Mouse (Mus musculus): ENCODE results near the gene Gm813. TPM values are rescaled to one million over a fixed set of nuclear protein-coding genes. Genes with fewer than 3 reads are reported as not detected.

The Gm813 gene
- polyA plus RNA-seq (2012; rRNA removed), result not detected in 2 replicates

GRCm38 (mm10) chr16:58616878-58617277 is at the start of gene Gm813:
Gene Gm813, minus strand, starts transcription at chr16:58616978.

GRCm38 (mm10) chr16:58638689-58639175 is 22.0 kb upstream of the Gm813 start, which contains the start of gene E330017A01Rik:
Gene E330017A01Rik, minus strand, starts transcription at chr16:58638739.

Other genes starting within 250 kb of the Gm813 start
- gene Dcbld2, start 208.5 kb downstream of the Gm813 start, polyA plus RNA-seq (2012; rRNA removed), result 36.5 and 39.2 TPM in 2 replicates
- gene St3gal6, start 92.7 kb downstream of the Gm813 start, polyA plus RNA-seq (2012; rRNA removed), result 5.0 and 10.9 TPM in 2 replicates
- gene E330017A01Rik, start 21.8 kb upstream of the Gm813 start, polyA plus RNA-seq (2012; rRNA removed), result not detected in 2 replicates
- gene Cpox, start 53.3 kb upstream of the Gm813 start, polyA plus RNA-seq (2012; rRNA removed), result 29.5 and 45.9 TPM in 2 replicates
- gene Gpr15, start 102.1 kb upstream of the Gm813 start, polyA plus RNA-seq (2012; rRNA removed), result 0.06 and 0.25 TPM in 2 replicates
- 71.1 and 85.0 TPM in 2 replicates for gene Cldnd1, start 110.9 kb upstream of the Gm813 start, polyA plus RNA-seq (2012; rRNA removed)
- not detected in 2 replicates for gene Olfr172, start 146.2 kb upstream of the Gm813 start, polyA plus RNA-seq (2012; rRNA removed)
- not detected in 2 replicates for gene Olfr173, start 183.3 kb upstream of the Gm813 start, polyA plus RNA-seq (2012; rRNA removed)
- gene Olfr175-ps1, start 209.8 kb upstream of the Gm813 start, polyA plus RNA-seq (2012; rRNA removed), result not detected in 2 replicates

All from central nervous system, embryonic 11.5 days (tissue).